20 mouse cellular contexts compared by ENCODE assay signal in the genomic region with DNA sequence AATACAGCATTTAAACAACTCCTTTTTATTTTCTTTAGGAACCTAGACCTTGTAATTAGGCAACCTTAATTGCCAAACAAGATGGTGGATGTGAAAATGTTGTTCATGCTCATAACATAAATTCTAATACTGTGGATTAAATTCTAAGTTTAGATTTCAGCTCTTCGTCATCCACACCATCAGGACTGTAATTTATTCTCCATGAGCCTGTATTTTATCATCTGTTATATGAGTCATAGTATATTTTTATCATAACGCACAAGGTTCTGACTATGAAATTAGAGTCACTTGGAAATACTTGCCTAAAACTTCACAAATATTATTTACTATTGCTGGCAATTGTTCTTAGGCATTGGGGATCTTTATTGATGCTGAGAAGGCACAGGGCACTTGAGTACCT.
DNase-seq lines count a peak whose midpoint lies in the region; ATAC-seq lines count a peak whose summit lies in the region.
"Had no signal": no experiment of that assay in that cellular context is flagged by ENCODE, and none has a peak within 500 bp of the region (broad histone marks: within the 10 kb centered on the region; RNA-seq: fewer than 3 reads in every experiment).

No protein-coding gene starts in this region.

- ATAC-seq in frontal cortex, adult (ENCODE audit: low TSS enrichment) = peak; percentile 57; the same call in 1 of the 2 replicates
- ATAC-seq: activated CD4-positive, CD25-positive, alpha-beta regulatory T cell, adult 4 months; CD4-positive, CD25-positive, alpha-beta regulatory T cell, adult 4 months; forebrain, embryonic 13.5 days; forebrain, embryonic 15.5 days; Patski had no signal

- no peak for DNase-seq in frontal cortex, postnatal 36 days (ENCODE audit: low spot score in 2 of 2)
- DNase-seq in brain, adult 2 months (ENCODE audit: low read depth, low spot score) = peak; percentile 45
- peak; percentile 19 for DNase-seq in telencephalon, adult 2 months (ENCODE audit: low read depth, low spot score)
- DNase-seq in spleen, postnatal 36 days (ENCODE audit: low spot score in 2 of 2) = no peak
- DNase-seq: adrenal gland, adult 8-10 months; adrenal gland, postnatal 14 days; adrenal gland, postnatal 36 days; cerebellum, adult 11 months; cerebellum, adult 18-20 months; cerebellum, adult 8-10 months; cerebellum, adult 9-11 months; cerebellum, postnatal 14 days; cerebellum, postnatal 36 days; embryo, embryonic 11 days had no signal

Comparison
In these comparisons a context has a peak if more than half of its experiments do, and no peak if none do; other contexts are left out.
1. DNase-seq: peak in brain, adult 2 months (single experiment) and telencephalon, adult 2 months (single experiment); none in frontal cortex, postnatal 36 days (0 of 2) and spleen, postnatal 36 days (0 of 2).